Mouse (Mus musculus): ENCODE results near the gene Rnd1.
A peak's percentile ranks its signal among the peaks of the same experiment; 100 is the strongest.

Gene Rnd1

GRCm38 (mm10) chr15:98680660-98681059 is 3.4 kb upstream of the Rnd1 start:
- DNase-seq (ENCODE audit: low spot score in 2 of 2), result no peak

DNA sequence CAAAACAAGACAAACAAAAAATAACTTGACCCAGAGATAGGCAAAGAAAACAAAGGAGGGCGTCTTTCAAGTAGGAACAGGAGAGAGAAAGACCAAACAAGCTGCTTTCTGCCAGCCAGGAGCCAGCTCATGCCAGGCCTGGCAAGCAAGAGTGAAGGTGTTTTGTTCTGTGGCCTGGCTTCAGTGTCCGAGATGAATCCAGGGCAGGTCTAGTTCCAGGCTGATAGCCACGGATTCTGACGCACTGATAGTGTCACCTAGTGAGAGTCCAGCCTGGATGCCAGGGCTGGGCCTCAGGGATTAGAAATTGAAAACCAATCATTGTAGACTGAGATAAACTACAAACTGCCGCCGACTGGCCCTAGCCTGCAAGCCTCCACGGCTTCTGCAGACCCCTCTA is 716 bp upstream of the Rnd1 start:
- DNase-seq (ENCODE audit: low spot score in 2 of 2), result no peak

DNA sequence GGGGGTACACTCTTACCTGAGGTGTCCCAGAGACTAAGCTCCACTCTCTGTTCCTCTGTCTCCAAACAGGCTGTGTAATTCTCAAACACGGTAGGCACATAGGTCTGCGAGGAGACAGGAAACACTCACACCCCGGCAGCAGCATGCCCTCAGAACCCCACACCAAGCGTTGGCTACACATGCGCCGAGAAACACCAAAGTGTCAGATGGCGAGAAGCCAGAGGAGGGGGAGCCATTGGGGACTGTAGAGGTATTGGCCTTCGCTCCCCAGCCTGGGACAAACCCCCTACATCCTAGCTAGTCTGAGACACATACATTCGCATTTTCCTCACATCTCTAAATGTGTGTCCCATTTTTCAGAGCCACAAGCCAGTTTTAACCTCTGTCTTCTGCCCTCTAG is 790 bp downstream of the Rnd1 start:
- no peak for DNase-seq (ENCODE audit: low spot score in 2 of 2)

DNA sequence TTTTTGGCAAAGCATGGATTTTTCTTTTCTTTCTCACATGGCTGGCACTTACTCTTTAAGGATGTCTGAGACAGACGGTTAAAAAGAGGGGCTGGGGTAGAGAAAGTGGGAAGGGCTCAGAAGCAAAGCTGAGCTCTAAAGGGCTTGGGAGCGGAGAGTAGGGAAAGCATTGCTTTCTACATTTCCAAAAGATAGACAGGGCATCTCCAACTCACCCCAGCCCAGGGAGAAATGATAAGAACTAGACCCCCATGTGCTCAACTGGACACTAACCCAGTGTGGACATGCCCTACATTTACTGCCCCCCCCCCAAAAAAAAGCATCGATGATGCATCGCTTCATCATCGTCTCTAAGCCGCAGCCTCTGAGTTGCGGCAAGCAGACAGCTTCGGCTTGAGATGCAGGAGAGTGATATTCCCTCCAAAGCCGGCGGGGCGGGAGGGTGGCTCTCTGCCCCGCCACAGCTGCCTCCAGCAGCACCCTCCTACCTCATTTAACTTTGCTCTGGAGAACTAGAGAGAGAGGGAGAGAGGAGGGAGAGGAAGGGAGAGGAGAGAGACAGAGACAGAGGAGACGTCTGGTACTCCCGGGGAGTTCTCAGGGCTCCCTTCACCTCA is 1.5 kb downstream of the Rnd1 start:
- no peak for DNase-seq (ENCODE audit: low spot score in 2 of 2)

DNA sequence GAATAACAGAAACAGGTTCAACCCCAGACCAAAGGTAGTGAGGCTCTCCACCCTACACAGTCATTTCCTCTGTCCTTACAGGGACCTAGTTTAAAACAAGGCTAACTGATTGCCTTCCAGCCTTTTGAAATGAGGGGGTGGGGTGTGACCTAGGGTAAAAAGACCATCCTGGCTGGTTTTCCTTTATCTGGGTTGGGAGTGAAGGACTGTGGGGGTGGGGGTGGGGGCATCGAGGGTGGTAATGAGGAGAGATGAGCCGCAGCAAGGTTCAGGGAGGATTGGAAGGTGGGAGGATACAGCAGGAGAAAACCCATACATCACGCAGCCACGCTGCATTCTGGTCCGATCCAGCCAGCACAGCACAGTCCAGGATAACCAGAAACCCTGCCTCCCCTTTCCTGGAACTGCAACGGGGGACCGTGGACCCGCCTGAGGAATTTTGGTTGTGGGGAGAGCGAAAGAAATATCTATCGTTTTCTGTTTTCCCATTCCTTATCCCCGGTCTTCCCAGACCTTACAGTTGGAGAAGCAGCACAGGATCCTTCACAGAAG is 2.2 kb downstream of the Rnd1 start:
- no peak for DNase-seq (ENCODE audit: low spot score in 2 of 2)

DNA sequence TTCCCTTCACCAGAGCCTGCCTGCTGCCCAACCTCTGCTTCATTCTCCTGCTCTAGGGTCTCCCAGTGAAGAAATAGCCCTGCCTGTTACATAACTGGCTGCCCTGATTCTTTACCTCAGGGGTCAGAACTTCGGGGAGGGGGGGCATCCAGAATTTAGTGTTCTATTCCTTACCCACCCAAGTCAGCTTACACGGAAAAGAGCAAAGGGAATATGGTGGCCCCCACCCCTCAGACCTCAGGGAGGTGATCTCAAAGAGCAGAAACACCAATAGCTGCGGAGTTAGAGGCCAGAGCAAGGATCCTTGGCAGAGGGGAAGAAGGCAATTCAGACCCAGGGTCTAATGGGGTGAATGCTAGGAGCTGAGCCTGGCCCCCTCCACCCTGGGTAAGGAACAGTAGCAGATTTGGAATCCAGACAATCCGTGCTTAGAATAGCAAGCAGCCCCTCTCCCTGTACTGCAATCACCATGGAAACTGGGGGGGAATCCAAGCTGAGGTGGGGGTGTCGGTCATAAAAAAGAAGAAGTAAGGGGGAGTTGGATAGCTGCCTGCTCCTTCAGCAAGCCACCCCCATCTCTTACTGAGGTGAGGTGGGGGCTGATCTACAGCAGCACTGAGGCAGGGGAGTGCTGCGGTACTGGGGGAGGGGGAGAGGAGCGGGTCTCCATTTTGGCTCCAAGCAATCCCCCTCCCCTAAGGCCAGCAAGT is 2.8 kb downstream of the Rnd1 start:
- DNase-seq (ENCODE audit: low spot score in 2 of 2), result no peak

GRCm38 (mm10) chr15:98673732-98674131 is 3.5 kb downstream of the Rnd1 start:
- no peak for DNase-seq (ENCODE audit: low spot score in 2 of 2)

DNA sequence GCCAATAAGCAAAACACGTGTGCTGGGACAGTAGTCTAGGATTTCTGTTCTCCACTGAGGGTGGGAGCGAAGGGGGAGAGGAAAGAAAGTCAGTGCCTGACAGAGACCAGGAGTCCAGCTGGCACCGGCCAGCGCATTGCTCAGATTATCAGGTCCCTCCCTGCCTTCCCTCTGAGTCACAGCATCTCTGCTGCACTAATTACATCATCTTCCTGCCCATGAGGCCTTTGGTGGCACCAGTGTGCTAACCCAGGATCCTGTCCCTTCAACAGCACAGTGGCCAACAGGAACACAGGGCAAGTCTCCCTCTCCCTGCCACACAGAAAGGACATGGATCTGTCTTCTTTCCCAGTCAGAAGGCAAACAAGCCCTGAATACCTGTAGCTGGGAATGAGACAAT is 4.7 kb downstream of the Rnd1 start:
- no peak for DNase-seq (ENCODE audit: low spot score in 2 of 2)

GRCm38 (mm10) chr15:98664042-98664907 is 13.0 kb downstream of the Rnd1 start:
- DNase-seq (ENCODE audit: low spot score in 2 of 2), result no peak

- peak; percentile 90 to 95 for DNase-seq (ENCODE audit: low spot score in 2 of 2)
Measured at GRCm38 (mm10) chr15:98662567-98663545, 14.4 kb downstream of the Rnd1 start, which contains the start of gene Ddx23. Ddx23 (minus strand) TSS chr15:98662894.

DNA sequence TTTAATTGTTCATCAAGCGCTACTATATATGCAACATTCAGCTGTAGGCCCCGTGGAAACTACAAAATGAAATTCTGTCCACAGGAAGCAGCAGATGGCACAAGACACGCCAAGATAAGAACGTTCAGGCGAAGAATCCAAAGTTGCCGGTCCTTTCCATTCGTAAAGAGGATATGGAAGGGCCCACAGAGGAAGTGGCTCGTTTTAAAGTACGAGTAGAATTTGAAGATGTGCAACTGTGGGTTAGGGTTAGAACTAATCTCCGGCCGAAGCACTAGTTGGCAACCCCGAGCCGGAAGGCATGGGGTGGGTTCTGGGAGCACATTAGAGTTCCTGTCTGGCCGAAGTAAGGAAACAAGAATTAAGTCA is 15.1 kb downstream of the Rnd1 start:
- no peak for DNase-seq (ENCODE audit: low spot score in 2 of 2)

DNA sequence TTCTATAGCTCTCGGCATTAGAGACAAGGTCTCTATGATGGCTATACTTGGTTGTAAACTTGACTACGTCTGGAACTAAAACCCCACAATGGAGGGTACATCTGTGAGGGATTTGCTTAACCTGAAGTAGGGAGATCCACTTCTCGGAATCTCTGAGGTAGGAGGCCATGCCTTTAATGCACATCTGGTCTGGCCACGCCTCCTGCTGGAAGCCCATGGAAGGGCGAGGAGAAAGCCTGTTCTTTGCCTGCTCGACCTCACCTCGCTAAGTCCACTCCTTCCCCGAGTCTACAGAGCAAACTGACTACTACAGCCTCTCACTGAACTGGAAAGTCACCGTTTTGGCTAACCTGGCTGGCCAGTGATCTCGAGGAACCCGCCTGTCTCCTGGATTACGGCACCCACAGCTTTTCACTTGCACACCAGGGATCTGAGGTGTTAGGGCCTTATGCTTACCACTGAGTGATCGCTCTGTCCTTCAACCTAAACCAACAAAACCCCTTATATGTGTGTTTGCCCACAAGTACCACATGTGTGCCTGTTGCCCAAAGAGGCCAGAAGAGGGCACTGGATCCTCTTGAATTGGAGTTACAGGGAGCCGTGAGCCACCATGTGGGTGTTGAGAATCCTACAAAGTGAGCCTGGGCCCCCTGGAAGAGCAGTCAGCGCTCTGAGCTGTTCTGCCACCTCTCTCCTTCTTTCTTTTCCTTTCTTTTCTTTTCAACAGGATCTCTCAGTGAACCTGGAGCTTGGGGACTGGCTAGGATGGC is 20.1 kb downstream of the Rnd1 start:
- no peak for DNase-seq (ENCODE audit: low spot score in 2 of 2)

DNA sequence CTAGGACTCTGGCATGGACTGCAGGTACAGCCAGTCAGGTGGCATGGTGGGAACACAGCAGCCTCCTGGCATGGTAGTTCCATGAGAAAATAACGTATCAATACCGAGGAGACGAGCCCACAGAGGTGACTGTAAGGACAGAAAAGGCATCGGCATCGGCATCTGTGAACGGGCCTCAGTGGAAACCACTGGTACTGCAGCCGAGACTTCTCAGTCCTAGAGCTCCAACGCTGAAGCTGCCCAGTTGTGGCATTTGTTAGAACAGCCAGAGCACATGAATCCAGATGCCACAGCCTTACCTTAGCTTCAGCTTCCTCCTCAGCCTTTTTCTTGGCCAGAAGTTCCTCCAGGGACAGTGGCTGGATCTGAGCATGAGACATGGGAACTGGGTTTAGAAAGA is 25.1 kb downstream of the Rnd1 start:
- DNase-seq (ENCODE audit: low spot score in 2 of 2), result no peak

DNA sequence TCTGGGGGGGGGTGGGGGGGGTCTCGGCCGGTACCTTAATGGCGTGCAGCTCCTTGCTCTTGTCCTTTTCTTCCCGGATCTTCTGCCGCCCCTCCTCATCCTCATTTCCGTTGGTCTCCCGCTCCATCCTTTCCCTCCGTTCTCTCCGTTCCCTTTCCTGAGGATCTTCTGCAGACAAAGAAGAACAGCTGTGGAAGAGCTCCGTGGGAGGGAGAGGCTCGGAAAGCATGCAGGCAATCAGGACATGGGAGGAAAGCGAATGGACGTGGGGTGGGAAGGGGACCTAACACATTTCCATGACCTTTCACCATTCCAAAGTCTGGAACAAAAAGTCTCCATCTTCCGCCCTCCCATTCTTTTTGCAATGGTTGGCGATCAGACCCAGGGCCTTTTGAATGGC is 25.8 kb downstream of the Rnd1 start:
- no peak for DNase-seq (ENCODE audit: low spot score in 2 of 2)

DNA sequence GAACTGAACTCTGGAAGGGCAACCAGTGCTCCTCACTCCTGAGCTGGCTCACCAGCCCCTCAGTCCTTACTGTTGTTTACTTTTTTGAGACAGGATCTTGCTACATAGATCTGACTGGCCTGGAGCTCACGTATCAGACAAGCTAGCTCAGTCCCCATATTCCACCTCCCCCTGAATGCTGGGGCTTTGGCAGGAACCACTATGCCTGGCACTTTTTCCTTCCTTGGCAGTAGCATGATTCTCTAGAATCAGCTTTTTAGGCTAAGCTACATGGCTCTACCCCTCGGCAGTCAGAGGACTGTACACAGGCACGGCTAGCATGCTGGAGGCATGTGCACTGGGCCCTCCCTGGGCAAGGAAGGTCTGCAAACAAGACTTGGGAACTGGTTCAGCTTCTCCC is 29.2 kb downstream of the Rnd1 start:
- no peak for DNase-seq (ENCODE audit: low spot score in 2 of 2)

DNA sequence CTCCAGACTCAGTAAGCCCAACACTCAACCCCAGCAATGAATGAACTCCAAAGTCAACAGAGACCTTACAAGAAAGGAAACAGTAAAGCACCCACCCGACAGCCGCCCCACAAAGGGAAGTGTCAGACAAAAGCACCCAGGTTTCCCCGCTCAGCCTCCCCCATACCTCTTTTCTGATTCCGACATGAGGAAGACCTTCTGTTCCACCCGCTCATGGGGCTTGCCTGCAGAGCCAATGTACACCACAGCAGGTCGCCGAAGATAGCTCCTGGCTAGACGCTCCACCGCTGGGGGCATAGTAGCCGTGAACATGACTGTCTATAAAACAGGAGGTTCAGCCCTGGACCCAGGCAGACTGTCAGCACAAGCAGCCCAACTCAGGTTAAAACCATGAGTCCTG is 30.0 kb downstream of the Rnd1 start:
- DNase-seq (ENCODE audit: low spot score in 2 of 2), result no peak

DNA sequence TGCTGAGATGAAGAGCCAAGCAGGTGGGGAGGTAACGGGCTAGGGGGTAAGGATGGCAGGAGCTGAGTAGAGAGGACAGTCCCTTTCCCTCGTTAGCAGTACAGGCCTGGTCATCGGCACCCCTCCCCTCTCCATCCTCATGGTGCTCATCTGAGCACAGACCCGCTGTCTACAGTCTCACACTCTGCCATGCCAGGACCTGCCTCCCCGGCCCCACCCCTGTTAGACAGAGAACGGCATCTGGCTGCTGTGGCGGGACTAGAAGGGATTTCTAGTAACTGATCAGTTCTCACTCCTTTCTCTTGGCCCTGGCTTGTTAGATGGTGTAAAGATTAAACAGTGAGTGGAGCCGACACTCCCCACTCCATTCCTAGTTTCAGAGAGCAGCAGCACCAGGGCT is 30.5 kb downstream of the Rnd1 start:
- DNase-seq (ENCODE audit: low spot score in 2 of 2), result no peak

- no peak for DNase-seq (ENCODE audit: low spot score in 2 of 2)
Measured at GRCm38 (mm10) chr15:98645057-98646026, 31.9 kb downstream of the Rnd1 start.

DNA sequence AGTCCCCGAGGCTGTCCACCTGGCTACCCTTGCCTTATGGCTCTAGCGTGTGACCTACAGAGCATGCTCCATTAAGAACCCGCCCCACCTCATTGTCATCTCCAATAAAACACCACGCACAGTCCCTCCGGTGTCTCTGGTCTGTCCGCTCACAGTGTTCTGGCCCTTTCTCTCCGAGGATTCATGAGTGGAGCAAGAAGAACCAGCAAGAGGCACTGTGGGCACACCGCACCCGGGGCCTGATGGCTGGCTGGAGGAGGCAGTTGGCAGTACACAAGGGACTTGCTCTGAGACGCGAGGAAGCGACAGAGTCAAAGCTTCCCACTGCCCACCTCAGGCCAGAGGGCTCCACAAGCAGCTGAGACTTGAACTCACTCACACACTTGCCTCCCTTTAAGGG is 32.9 kb downstream of the Rnd1 start:
- no peak for DNase-seq (ENCODE audit: low spot score in 2 of 2)

All from urinary bladder, adult 18-20 months (tissue).